Mouse (Mus musculus) neural tube, embryonic 11.5 days (tissue): Measurements from ENCODE around the gene Wfikkn1. TPM values are rescaled to one million over a fixed set of nuclear protein-coding genes. Genes with fewer than 3 reads are reported as not detected.
A peak's percentile ranks its signal among the peaks of the same experiment; 100 is the strongest.

Experiments
- ATAC-seq: fragments of 200-750 bp; cut with Nextera tagmentation; 2 replicates; pipeline ENCODE4 v1.8.0; 2017; ENCODE audit warnings: moderate number of reproducible peaks, mild to moderate bottlenecking, moderate TSS enrichment, moderate library complexity; ENCODE audit not compliant: insufficient read depth, low FRiP score, low TSS enrichment
- DNase-seq: peaks from one replicate; pipeline ENCODE4 v3.0.0-alpha.2; 2015; ENCODE audit warnings: low spot score
- H3K27ac ChIP-seq: fragments of 300-500 bp; sonication (generic); 2 replicates; pipeline ENCODE4 v1.5.1; 2014; ENCODE audit warnings: low read depth, mild to moderate bottlenecking, low read length
- H3K27me3 ChIP-seq: fragments of 300-500 bp; sonication (generic); 2 replicates; pipeline ENCODE4 v1.6.1; 2014; ENCODE audit warnings: mild to moderate bottlenecking, low read length, mixed read lengths; ENCODE audit not compliant: control insufficient read depth, insufficient read depth
- H3K36me3 ChIP-seq: fragments of 300-500 bp; sonication (generic); 2 replicates; pipeline ENCODE4 v1.6.1; 2014; ENCODE audit warnings: mild to moderate bottlenecking, low read length, moderate library complexity, mixed read lengths; ENCODE audit not compliant: control insufficient read depth, insufficient read depth
- H3K4me1 ChIP-seq: fragments of 300-500 bp; sonication (generic); 2 replicates; pipeline ENCODE4 v1.6.1; 2014; ENCODE audit warnings: low read length, mixed read lengths; ENCODE audit not compliant: control insufficient read depth, insufficient read depth
- H3K4me2 ChIP-seq: fragments of 300-500 bp; sonication (generic); 2 replicates; pipeline ENCODE4 v1.6.1; 2014; ENCODE audit warnings: low read depth, mild to moderate bottlenecking, moderate library complexity
- H3K4me3 ChIP-seq: fragments of 300-500 bp; sonication (generic); 2 replicates; pipeline ENCODE4 v1.5.1; 2014; ENCODE audit warnings: low read depth, low read length
- H3K9ac ChIP-seq: fragments of 300-500 bp; sonication (generic); 2 replicates; pipeline ENCODE4 v1.6.1; 2014; ENCODE audit warnings: mild to moderate bottlenecking, low read length
- H3K9me3 ChIP-seq: fragments of 300-500 bp; sonication (generic); 2 replicates; pipeline ENCODE4 v1.6.1; 2016; ENCODE audit warnings: low read length; ENCODE audit not compliant: control insufficient read depth
- WGBS: fragments of 180-500 bp; shearing (Covaris S2); extraction: QIAGEN DNeasy Blood & Tissue Kit; methylation state at CpG from one replicate; pipeline ENCODE4 v1.1.7; 2014; 5-methylcytosine and 5-hydroxymethylcytosine counted together
- microRNA-seq: library from miRNA; unstranded; fragments of <30 nt; microRNA quantifications from one replicate; pipeline ENCODE4, GENCODE M21; 2016
- polyA plus RNA-seq: library from polyadenylated mRNA; unstranded; fragments of >200 nt; fragmentation: Nextera tagmentation; extraction: Ambion mirVana; gene quantifications from 2 replicates; pipeline ENCODE4 v1.2.1, GENCODE M21; 2014

Wfikkn1 gene
- polyA plus RNA-seq, 1 experiment from 2014 or later = 1.7 TPM

- Histone ChIP-seq H3K9me3 (no peaks in the 10 kb centered on the region), H3K36me3 (peaks cover 15% of the 10 kb centered on the region), H3K27me3 (no peaks in the 10 kb centered on the region), H3K4me3 (peak within 1 kb of the TSS; percentile 46), H3K27ac (peak within 1 kb of the TSS; percentile 63), H3K9ac (peak within 1 kb of the TSS; percentile 77), H3K4me1 (peaks cover 50% of the 10 kb centered on the region), H3K4me2 (peak within 1 kb of the TSS; percentile 82)
- ATAC-seq = peak; percentile 36
- peak; percentile 85 for DNase-seq
- under 1% methylated on average over 32 of the region's 32 CpGs for WGBS
Observed at GRCm38 (mm10) chr17:25828712-25829557, 51.7 kb downstream of the Wfikkn1 start, which contains the start of gene Jmjd8. Gene Jmjd8, plus strand, starts transcription at chr17:25828867.

GRCm38 (mm10) chr17:25828223-25828594 is 52.4 kb downstream of the Wfikkn1 start:
- peak overlapping the region; percentile 46 for H3K4me3 ChIP-seq
- 81% methylated on average over 8 of the region's 8 CpGs for WGBS
- H3K27ac ChIP-seq = no peak overlapping the region
- no peaks in the 10 kb centered on the region for H3K27me3 ChIP-seq
- H3K9ac ChIP-seq = no peak overlapping the region
- H3K4me1 ChIP-seq = peaks cover 46% of the 10 kb centered on the region
- H3K9me3 ChIP-seq = no peaks in the 10 kb centered on the region
- DNase-seq (no peak), ATAC-seq (no peak)
- H3K4me2 ChIP-seq = peak overlapping the region; percentile 82
- H3K36me3 ChIP-seq = peaks cover 15% of the 10 kb centered on the region

Small RNAs within 50 kb of the gene (microRNA-seq; reads per million reads assigned to microRNA genes)
- not detected for gene Mir3082

Other genes starting within 250 kb of the Wfikkn1 start
- 2.8 and 3.3 TPM in 2 replicates for gene Gng13, start 163.7 kb downstream of the Wfikkn1 start, polyA plus RNA-seq
- gene Chtf18, start 153.4 kb downstream of the Wfikkn1 start, polyA plus RNA-seq = 20.3 and 22.5 TPM in 2 replicates
- gene Rpusd1, start 153.2 kb downstream of the Wfikkn1 start, polyA plus RNA-seq = 21.5 and 22.9 TPM in 2 replicates
- gene Mslnl, start 144.8 kb downstream of the Wfikkn1 start, polyA plus RNA-seq = 0.13 TPM in 1 of 2 replicates, not detected in the other
- 0.42 TPM in 1 of 2 replicates, not detected in the other for gene Msln, start 126.5 kb downstream of the Wfikkn1 start, polyA plus RNA-seq
- gene Narfl, start 107.1 kb downstream of the Wfikkn1 start, polyA plus RNA-seq = 22.9 and 27.8 TPM in 2 replicates
- 74.6 and 77.3 TPM in 2 replicates for gene Haghl, start 95.2 kb downstream of the Wfikkn1 start, polyA plus RNA-seq
- gene Ccdc78, start 94.3 kb downstream of the Wfikkn1 start, polyA plus RNA-seq = 0.15 and 0.34 TPM in 2 replicates
- 65.7 and 66.6 TPM in 2 replicates for gene Fam173a, start 88.0 kb downstream of the Wfikkn1 start, polyA plus RNA-seq
- gene AC134908.4, start 85.2 kb downstream of the Wfikkn1 start, polyA plus RNA-seq = 0.78 TPM in 1 of 2 replicates, not detected in the other
- gene Metrn, start 83.7 kb downstream of the Wfikkn1 start, polyA plus RNA-seq = 29.4 and 38.8 TPM in 2 replicates
- gene Fbxl16, start 71.8 kb downstream of the Wfikkn1 start, polyA plus RNA-seq = 13.2 and 14.7 TPM in 2 replicates
- 29.2 and 31.8 TPM in 2 replicates for gene Wdr24, start 57.2 kb downstream of the Wfikkn1 start, polyA plus RNA-seq
- 52.1 and 55.6 TPM in 2 replicates for gene Jmjd8, start 52.0 kb downstream of the Wfikkn1 start, polyA plus RNA-seq
- 327 and 334 TPM in 2 replicates for gene Stub1, start 47.5 kb downstream of the Wfikkn1 start, polyA plus RNA-seq
- 4.3 and 4.4 TPM in 2 replicates for gene Rhbdl1, start 43.6 kb downstream of the Wfikkn1 start, polyA plus RNA-seq
- 1.2 and 2.9 TPM in 2 replicates for gene Gm20683, start 39.1 kb downstream of the Wfikkn1 start, polyA plus RNA-seq
- gene Rhot2, start 36.0 kb downstream of the Wfikkn1 start, polyA plus RNA-seq = 8.6 and 10.5 TPM in 2 replicates
- gene Wdr90, start 19.4 kb downstream of the Wfikkn1 start, polyA plus RNA-seq = 17.8 and 20.3 TPM in 2 replicates
- gene Mcrip2, start 12.1 kb downstream of the Wfikkn1 start, polyA plus RNA-seq = 8.2 and 8.7 TPM in 2 replicates
- gene Mettl26, start 5.8 kb downstream of the Wfikkn1 start, polyA plus RNA-seq = 57.8 and 58.8 TPM in 2 replicates
- 23.6 and 25.9 TPM in 2 replicates for gene Rab40c, start 38.9 kb upstream of the Wfikkn1 start, polyA plus RNA-seq
- gene Pigq, start 64.1 kb upstream of the Wfikkn1 start, polyA plus RNA-seq = 51.6 and 60.9 TPM in 2 replicates
- gene Nhlrc4, start 64.1 kb upstream of the Wfikkn1 start, polyA plus RNA-seq = 0.11 and 0.38 TPM in 2 replicates
- gene A930017K11Rik, start 71.7 kb upstream of the Wfikkn1 start, polyA plus RNA-seq = not detected in 2 replicates
- gene Capn15, start 104.9 kb upstream of the Wfikkn1 start, polyA plus RNA-seq = 21.0 and 23.3 TPM in 2 replicates
- gene Rab11fip3, start 188.7 kb upstream of the Wfikkn1 start, polyA plus RNA-seq = 24.4 and 24.8 TPM in 2 replicates
- 16.5 and 22.9 TPM in 2 replicates for gene Decr2, start 209.5 kb upstream of the Wfikkn1 start, polyA plus RNA-seq
- gene Nme4, start 214.7 kb upstream of the Wfikkn1 start, polyA plus RNA-seq = 66.9 and 68.2 TPM in 2 replicates
- 1.1 and 1.3 TPM in 2 replicates for gene Tmem8, start 232.4 kb upstream of the Wfikkn1 start, polyA plus RNA-seq
- gene Mrpl28, start 242.6 kb upstream of the Wfikkn1 start, polyA plus RNA-seq = 240 and 252 TPM in 2 replicates